Mouse (Mus musculus): ENCODE results near the gene Krtap12-1. TPM values are rescaled to one million over a fixed set of nuclear protein-coding genes. Genes with fewer than 3 reads are reported as not detected.
"Not testable (repeated sequence)": the region's sequence is repeated elsewhere in the genome, so short reads cannot be mapped to it uniquely, and the experiment has no call there.

Krtap12-1 gene
- not detected in 2 replicates for polyA plus RNA-seq (2016; fragmentation: Nextera tagmentation; extraction: Ambion mirVana)

- not testable (repeated sequence) for H3K36me3 ChIP-seq (replicated peaks); H3K9me3 ChIP-seq; H3K27me3 ChIP-seq (ENCODE audit: poor library complexity, severe bottlenecking); DNase-seq (ENCODE audit: extremely low spot score, low spot score); H3K27ac ChIP-seq; H3K4me1 ChIP-seq; H3K4me3 ChIP-seq
- WGBS: 89% methylated on average over 1 of the region's 1 CpGs
These were observed at the start of gene Krtap12-1 for GRCm38 (mm10) chr10:77720299-77720698. Krtap12-1 (plus strand) TSS chr10:77720599.

GRCm38 (mm10) chr10:77670710-77671109 is 49.7 kb upstream of the Krtap12-1 start:
- no peaks in the 10 kb centered on the region for H3K36me3 ChIP-seq (replicated peaks)

GRCm38 (mm10) chr10:77671519-77671918 is 48.9 kb upstream of the Krtap12-1 start:
- no peaks in the 10 kb centered on the region for H3K36me3 ChIP-seq (replicated peaks)
- H3K4me3 ChIP-seq: no peak overlapping the region
- H3K9me3 ChIP-seq: no peaks in the 10 kb centered on the region
- H3K27ac ChIP-seq: 0 out of 2 replicates have a peak overlapping the region, but pooled peaks have one; percentile 41
- H3K27me3 ChIP-seq (ENCODE audit: poor library complexity, severe bottlenecking): peaks cover 21% of the 10 kb centered on the region
- no peak for DNase-seq (ENCODE audit: extremely low spot score, low spot score)
- 83% methylated on average over 4 of the region's 4 CpGs for WGBS
- peaks cover 24% of the 10 kb centered on the region for H3K4me1 ChIP-seq

More at GRCm38 (mm10) chr10:77670710-77671109, 49.7 kb upstream of the Krtap12-1 start:
- no peak for DNase-seq (ENCODE audit: extremely low spot score, low spot score)
- no peak overlapping the region for H3K4me3 ChIP-seq
- H3K9me3 ChIP-seq: no peaks in the 10 kb centered on the region
- peaks cover 13% of the 10 kb centered on the region for H3K27me3 ChIP-seq (ENCODE audit: poor library complexity, severe bottlenecking)
- H3K4me1 ChIP-seq: peaks cover 24% of the 10 kb centered on the region
- WGBS: 79% methylated on average over 4 of the region's 4 CpGs
- peak overlapping the region; percentile 41; the same call in 1 of the 2 replicates for H3K27ac ChIP-seq

- no peak for DNase-seq (ENCODE audit: extremely low spot score, low spot score)
- H3K4me1 ChIP-seq: peaks cover 42% of the 10 kb centered on the region
- H3K9me3 ChIP-seq: no peaks in the 10 kb centered on the region
- H3K4me3 ChIP-seq: no peak overlapping the region
- no peak overlapping the region for H3K27ac ChIP-seq
- no peaks in the 10 kb centered on the region for H3K36me3 ChIP-seq (replicated peaks)
- peaks cover 43% of the 10 kb centered on the region for H3K27me3 ChIP-seq (ENCODE audit: poor library complexity, severe bottlenecking)
- WGBS: 60% methylated on average over 13 of the region's 13 CpGs
These were observed 46.6 kb upstream of the Krtap12-1 start for GRCm38 (mm10) chr10:77673765-77674164.

- H3K9me3 ChIP-seq: no peaks in the 10 kb centered on the region
- H3K4me1 ChIP-seq: peaks cover 48% of the 10 kb centered on the region
- peak; percentile 55 for DNase-seq (ENCODE audit: extremely low spot score, low spot score)
- H3K27ac ChIP-seq: peak overlapping the region; percentile 78
- peak overlapping the region; percentile 52 for H3K4me3 ChIP-seq
- peaks cover 56% of the 10 kb centered on the region for H3K27me3 ChIP-seq (ENCODE audit: poor library complexity, severe bottlenecking)
- H3K36me3 ChIP-seq (replicated peaks): no peaks in the 10 kb centered on the region
- under 1% methylated on average over 35 of the region's 35 CpGs for WGBS
These were observed 42.8 kb upstream of the Krtap12-1 start for GRCm38 (mm10) chr10:77677562-77677961.

GRCm38 (mm10) chr10:77682994-77683393 is 37.4 kb upstream of the Krtap12-1 start:
- no peak overlapping the region for H3K4me3 ChIP-seq
- no peak for DNase-seq (ENCODE audit: extremely low spot score, low spot score)
- H3K27ac ChIP-seq: no peak overlapping the region
- H3K9me3 ChIP-seq: no peaks in the 10 kb centered on the region
- no peaks in the 10 kb centered on the region for H3K36me3 ChIP-seq (replicated peaks)
- peaks cover 74% of the 10 kb centered on the region for H3K27me3 ChIP-seq (ENCODE audit: poor library complexity, severe bottlenecking)
- 84% methylated on average over 7 of the region's 7 CpGs for WGBS
- H3K4me1 ChIP-seq: peaks cover 45% of the 10 kb centered on the region

- Histone ChIP-seq H3K27me3 (ENCODE audit: poor library complexity, severe bottlenecking) (peaks cover 74% of the 10 kb centered on the region), H3K4me1 (peaks cover 43% of the 10 kb centered on the region), H3K9me3 (no peaks in the 10 kb centered on the region), H3K27ac (no peak overlapping the region), H3K36me3 (replicated peaks) (no peaks in the 10 kb centered on the region), H3K4me3 (no peak overlapping the region)
- WGBS: 40% methylated on average over 8 of the region's 8 CpGs
- DNase-seq (ENCODE audit: extremely low spot score, low spot score): no peak
These were observed 36.2 kb upstream of the Krtap12-1 start for GRCm38 (mm10) chr10:77684181-77684580.

- H3K27me3 ChIP-seq (ENCODE audit: poor library complexity, severe bottlenecking): peaks cover 78% of the 10 kb centered on the region
- no peaks in the 10 kb centered on the region for H3K9me3 ChIP-seq
- no peaks in the 10 kb centered on the region for H3K36me3 ChIP-seq (replicated peaks)
- DNase-seq (ENCODE audit: extremely low spot score, low spot score): no peak
- no peak within 1 kb of the TSS for H3K27ac ChIP-seq
- H3K4me1 ChIP-seq: peaks cover 54% of the 10 kb centered on the region
- no peak within 1 kb of the TSS for H3K4me3 ChIP-seq
- WGBS: 6% methylated on average over 22 of the region's 22 CpGs
These were observed 34.3 kb upstream of the Krtap12-1 start, which contains the start of gene Tspear for GRCm38 (mm10) chr10:77685895-77686664. Tspear (plus strand) TSS chr10:77686569.

GRCm38 (mm10) chr10:77687021-77687420 is 33.4 kb upstream of the Krtap12-1 start:
- Histone ChIP-seq H3K4me1 (peaks cover 54% of the 10 kb centered on the region), H3K27me3 (ENCODE audit: poor library complexity, severe bottlenecking) (peaks cover 83% of the 10 kb centered on the region)

GRCm38 (mm10) chr10:77690356-77690807 is 30.0 kb upstream of the Krtap12-1 start, which contains the start of gene Gm19402:
Gm19402 (minus strand) TSS chr10:77690757.
- not testable (repeated sequence) for H3K36me3 ChIP-seq (replicated peaks); H3K4me3 ChIP-seq; DNase-seq (ENCODE audit: extremely low spot score, low spot score); H3K9me3 ChIP-seq
- Histone ChIP-seq H3K27ac (peak within 1 kb of the TSS; percentile 35; the same call in 1 of the 2 replicates), H3K4me1 (peaks cover 47% of the 10 kb centered on the region), H3K27me3 (ENCODE audit: poor library complexity, severe bottlenecking) (peaks cover 55% of the 10 kb centered on the region)
- WGBS: 60% methylated on average over 3 of the region's 3 CpGs

More at GRCm38 (mm10) chr10:77687021-77687420, 33.4 kb upstream of the Krtap12-1 start:
- DNase-seq (ENCODE audit: extremely low spot score, low spot score): no peak
- H3K27ac ChIP-seq: no peak overlapping the region
- 22% methylated on average over 10 of the region's 10 CpGs for WGBS
- no peak overlapping the region for H3K4me3 ChIP-seq
- H3K9me3 ChIP-seq: no peaks in the 10 kb centered on the region
- no peaks in the 10 kb centered on the region for H3K36me3 ChIP-seq (replicated peaks)

- peaks cover 21% of the 10 kb centered on the region for H3K4me1 ChIP-seq
- no peaks in the 10 kb centered on the region for H3K27me3 ChIP-seq (ENCODE audit: poor library complexity, severe bottlenecking)
- no peaks in the 10 kb centered on the region; the same call in 1 of the 2 replicates for H3K9me3 ChIP-seq
- DNase-seq (ENCODE audit: extremely low spot score, low spot score): no peak
- H3K27ac ChIP-seq: no peak within 1 kb of the TSS
- WGBS: 43% methylated on average over 4 of the region's 4 CpGs
- H3K4me3 ChIP-seq: no peak within 1 kb of the TSS
- no peaks in the 10 kb centered on the region for H3K36me3 ChIP-seq (replicated peaks)
These were observed 23.3 kb upstream of the Krtap12-1 start, which contains the start of gene Gm9508 for GRCm38 (mm10) chr10:77697133-77697532. Gm9508 (minus strand) TSS chr10:77697233.

GRCm38 (mm10) chr10:77706326-77706725 is 14.1 kb upstream of the Krtap12-1 start, which contains the start of gene Gm10272:
Gm10272 (plus strand) TSS chr10:77706626.
- 96% methylated on average over 1 of the region's 1 CpGs for whole genome bisulfite sequencing
- Histone ChIP-seq H3K27me3 (ENCODE audit: poor library complexity, severe bottlenecking) (no peaks in the 10 kb centered on the region), H3K36me3 (replicated peaks) (no peaks in the 10 kb centered on the region), H3K27ac (no peak within 1 kb of the TSS), H3K4me1 (no peaks in the 10 kb centered on the region), H3K4me3 (no peak within 1 kb of the TSS), H3K9me3 (peaks cover 38% of the 10 kb centered on the region)
- DNase-seq (ENCODE audit: extremely low spot score, low spot score): no peak

GRCm38 (mm10) chr10:77709831-77710230 is 10.6 kb upstream of the Krtap12-1 start:
- Histone ChIP-seq H3K9me3 (peaks cover 28% of the 10 kb centered on the region), H3K4me1 (no peaks in the 10 kb centered on the region), H3K4me3 (no peak overlapping the region), H3K27ac (no peak overlapping the region), H3K27me3 (ENCODE audit: poor library complexity, severe bottlenecking) (no peaks in the 10 kb centered on the region), H3K36me3 (replicated peaks) (no peaks in the 10 kb centered on the region)
- 78% methylated on average over 3 of the region's 3 CpGs for WGBS
- DNase-seq (ENCODE audit: extremely low spot score, low spot score): no peak
